Mouse (Mus musculus) brain, adult 2 months (tissue): ENCODE measurements at regions not wholly inside any gene's neighbourhood (a gene's known extent, or its start where the extent isn't known, plus 50 kb on each side); places are given as distances from the start of the nearest gene placed in this dataset.
"Not testable (repeated sequence)": the region's sequence is repeated elsewhere in the genome, so short reads cannot be mapped to it uniquely, and the experiment has no call there.

ENCODE experiments used
- DNase-seq: peaks from one replicate; pipeline ENCODE4 v3.0.0; 2011; ENCODE audit warnings: low read depth, low spot score

DNA sequence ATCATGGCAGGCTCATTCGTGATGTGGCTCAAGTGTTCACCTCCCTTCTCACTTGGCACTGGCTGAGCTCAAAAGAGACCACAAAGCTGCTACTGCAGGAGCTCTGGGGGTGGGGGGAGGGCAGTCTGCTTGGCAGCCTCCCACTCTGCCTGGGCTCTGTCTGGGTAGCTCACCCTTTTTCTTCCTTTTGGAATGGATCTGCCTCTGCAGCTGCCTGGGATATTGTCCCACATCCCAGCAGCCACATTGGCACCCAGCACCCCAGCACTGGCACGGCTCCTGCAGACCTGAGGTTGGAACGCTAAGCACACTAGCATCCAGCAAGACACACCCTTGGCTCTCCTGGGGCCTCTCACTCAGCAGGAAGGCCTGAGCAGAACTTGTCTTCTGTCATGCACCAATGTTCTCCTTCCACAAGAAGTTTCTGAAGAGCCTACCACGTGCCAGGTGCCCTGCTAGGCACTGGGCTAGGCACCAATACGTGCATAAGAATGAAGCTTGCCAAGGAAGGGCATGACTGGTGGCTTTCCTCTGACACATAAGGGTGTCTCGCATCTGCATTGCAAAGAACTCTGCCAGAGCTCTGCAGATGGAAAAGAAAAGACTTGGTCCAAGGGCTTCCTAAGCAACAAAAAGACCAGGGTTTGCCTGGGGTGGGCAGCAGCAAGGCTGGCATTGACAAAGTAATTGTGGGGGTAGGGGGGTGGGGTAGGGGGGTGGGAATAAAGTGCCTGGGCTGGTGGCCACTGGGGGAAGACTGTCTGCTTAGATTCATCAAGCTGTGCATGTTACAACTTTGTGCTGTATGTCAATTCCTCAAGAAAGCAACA is 112.1 kb upstream of the Sipa1l1 start:
- DNase-seq: not testable (repeated sequence)

GRCm38 (mm10) chr12:82064986-82065385 is 104.1 kb upstream of the Sipa1l1 start:
- no peak for DNase-seq

DNA sequence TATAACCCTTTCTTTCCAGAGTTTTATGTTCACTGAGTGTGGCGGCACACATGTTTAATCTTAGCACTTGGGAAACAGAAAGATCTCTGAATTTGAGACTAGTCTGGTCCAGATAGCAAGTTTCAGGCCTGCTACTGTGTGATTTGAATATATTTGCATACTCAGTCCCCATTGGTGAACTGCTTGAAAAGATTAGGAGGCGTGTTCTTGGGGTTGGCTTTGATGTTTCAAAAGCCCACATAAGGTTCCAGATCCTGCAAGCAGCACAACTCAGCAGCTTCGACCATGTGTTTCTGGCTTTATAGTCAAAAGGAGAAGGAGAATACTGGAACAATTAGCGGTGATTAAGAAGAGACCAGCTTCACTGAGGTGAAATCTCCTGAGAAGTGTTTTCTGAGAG is 102.3 kb upstream of the Sipa1l1 start:
- DNase-seq: peak; percentile 55

DNA sequence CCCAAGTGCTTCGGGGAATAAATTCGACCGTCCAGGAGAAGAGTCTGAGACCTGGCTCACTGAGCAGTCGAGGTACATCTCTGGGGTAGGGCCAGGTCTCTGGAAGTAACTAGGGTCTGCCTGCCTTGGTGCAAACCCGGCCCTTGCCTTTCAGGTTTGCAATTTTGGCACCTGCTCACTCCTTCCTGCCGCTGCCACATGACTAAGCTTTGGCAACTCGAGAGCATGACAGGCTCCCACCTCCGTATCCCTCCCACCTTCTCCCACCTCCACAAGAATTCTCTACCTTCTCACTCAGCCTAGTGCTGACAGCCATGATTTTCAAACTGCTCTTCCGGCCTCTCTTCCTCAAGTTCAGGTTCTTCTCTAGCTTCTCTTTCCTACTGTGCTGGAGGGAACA is 99.5 kb upstream of the Sipa1l1 start:
- DNase-seq: peak; percentile 83

GRCm38 (mm10) chr12:82072810-82073465 is 96.2 kb upstream of the Sipa1l1 start:
- DNase-seq: peak; percentile 97

- peak; percentile 89 for DNase-seq
Observed at GRCm38 (mm10) chr12:82075479-82076221, 93.5 kb upstream of the Sipa1l1 start.

GRCm38 (mm10) chr12:82076766-82077165 is 92.4 kb upstream of the Sipa1l1 start:
- DNase-seq: no peak

- peak; percentile 82 for DNase-seq
Observed at GRCm38 (mm10) chr12:82077945-82078344, 91.2 kb upstream of the Sipa1l1 start.

- DNase-seq: no peak
Observed at GRCm38 (mm10) chr12:82078740-82079139, 90.4 kb upstream of the Sipa1l1 start.

DNA sequence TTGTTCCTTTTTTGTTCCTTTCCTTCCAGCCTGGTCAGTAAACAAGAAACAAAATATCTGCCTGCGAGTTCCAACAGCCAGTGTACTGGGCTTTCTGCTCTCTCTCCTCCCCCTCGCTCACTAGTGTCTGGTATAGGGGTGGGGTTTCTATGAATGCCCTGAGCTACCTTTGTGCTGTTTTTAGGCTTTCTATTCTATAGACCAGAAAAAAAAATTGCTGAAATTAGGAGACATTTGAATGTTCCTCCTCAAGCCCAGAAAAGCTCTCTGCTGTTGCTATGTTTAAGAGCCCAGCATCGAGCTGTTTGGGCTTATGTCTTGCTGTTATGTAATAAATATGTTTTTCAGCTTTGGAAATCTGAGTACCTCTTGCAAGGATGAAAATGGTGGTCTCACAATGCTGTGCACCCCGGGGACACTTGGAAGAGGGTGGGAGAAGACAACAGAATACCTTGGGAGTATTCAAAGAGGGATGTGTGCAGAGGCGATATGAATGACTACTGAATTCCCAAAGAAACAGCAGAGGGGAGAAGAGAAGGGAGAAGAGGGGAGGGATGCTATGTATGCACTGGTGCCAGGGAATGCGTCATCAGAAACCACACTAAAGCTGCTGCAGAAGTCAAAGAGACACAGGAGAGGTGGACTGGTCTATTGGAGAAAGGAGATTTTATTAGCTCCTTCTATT is 88.8 kb upstream of the Sipa1l1 start:
- peak; percentile 84 for DNase-seq

DNA sequence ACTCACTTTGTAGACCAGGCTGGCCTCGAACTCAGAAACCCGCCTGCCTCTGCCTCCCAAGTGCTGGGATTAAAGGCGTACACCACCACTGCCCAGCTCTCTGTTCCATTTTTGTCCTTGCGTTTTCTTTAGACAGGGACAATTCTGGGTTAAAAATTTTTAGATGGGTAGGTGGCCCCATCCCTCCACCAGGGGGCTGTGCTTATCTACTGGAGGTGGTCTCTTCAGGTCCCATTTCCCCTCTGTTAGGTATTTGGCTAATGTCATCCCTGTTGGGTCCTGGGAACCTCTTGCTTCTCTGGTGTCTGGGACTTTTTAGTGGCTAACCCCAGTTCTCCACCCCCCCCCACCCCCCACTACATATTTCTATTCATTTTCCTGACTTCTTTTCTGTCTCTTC is 86.5 kb upstream of the Sipa1l1 start:
- DNase-seq: not testable (repeated sequence)

DNA sequence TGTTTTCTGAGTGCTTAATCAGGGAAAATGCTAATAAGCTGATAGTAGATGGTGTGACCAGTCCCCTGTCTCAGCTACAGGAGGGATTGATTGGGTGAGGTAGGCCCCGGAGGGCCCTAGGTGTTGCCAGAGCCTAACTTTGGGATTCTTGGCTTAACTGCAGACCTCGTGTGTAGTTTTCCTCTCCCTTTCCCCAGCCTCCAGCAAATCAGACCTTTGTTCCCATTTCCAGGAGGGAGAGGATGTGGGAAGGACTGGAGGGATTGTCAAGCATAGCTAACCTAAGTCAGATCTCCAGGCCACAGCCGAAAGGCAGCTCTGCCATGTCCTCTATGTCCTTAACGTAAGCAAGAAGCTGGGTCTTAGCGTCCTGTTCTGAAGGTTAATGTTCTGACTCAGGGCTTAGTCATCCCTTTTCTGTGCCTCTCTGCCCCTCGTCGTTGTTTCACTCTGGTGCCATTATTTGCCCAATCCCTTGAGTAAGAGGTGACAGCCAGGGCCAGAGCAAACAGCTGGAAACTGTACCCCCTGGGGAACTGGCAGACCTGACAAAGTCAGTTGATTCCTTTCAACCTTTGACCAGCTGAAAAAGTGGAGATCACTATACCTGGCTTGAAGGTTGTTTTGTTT is 83.2 kb upstream of the Sipa1l1 start:
- peak; percentile 55 for DNase-seq

DNA sequence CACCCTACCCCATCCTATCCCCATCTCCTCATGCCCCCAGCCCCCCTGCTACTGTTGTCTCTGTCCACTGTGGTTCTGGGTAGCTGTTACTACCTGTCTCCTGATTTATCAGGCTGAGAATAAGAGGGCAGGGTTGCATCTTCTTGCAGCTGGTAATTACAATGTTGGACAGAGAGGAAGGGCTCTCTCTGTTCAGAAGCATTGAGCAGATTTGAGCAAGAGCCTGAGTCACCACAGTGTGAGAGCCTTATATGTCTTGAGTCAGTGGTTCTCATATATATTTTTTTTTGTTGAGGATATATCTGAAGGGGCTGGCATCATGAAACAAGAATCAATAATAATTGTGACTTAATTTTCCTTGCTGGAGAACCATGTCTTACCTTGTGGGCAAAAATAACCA is 82.7 kb upstream of the Sipa1l1 start:
- DNase-seq: peak; percentile 38

DNA sequence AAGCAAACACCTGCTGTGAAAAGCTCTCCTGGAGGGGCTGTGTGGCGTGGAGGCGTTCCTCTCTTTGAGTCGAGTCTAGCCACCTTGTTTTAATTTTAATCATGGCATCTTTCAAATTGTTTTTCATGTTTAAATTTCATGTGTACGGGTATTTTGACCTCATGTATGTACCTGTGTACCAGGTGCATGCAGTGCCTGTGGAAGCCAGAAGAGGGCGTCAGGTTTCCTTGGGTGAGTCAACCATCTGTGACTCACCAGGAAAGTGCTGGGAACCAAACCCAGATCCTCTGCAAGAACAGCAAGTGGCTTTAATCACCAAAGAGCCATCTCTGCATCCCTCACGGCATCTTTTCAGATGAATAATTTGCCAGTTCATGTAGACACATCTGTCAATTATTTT is 79.8 kb upstream of the Sipa1l1 start:
- no peak for DNase-seq

- no peak for DNase-seq
Observed at GRCm38 (mm10) chr12:82093317-82093716, 75.8 kb upstream of the Sipa1l1 start.

GRCm38 (mm10) chr12:82095396-82095795 is 73.7 kb upstream of the Sipa1l1 start:
- no peak for DNase-seq

DNA sequence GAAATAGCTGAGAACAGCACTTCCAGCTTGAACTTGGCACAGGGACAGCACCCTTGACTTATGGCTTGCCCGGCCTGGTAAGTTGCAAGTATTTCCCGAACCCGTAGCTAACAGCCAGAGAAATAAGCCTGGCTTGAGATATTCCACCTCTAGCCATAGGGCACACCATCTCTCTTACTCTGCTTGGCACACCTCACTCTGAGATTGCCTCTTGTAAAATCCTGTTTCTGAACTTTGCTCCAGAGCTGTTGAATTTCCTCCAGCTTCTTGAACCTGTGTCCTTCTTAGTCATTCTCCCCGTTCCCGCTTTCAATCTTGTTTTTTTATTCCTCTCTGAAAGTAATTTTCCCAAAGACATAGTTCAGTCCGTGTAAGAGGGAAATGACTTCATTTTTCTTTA is 72.0 kb upstream of the Sipa1l1 start:
- no peak for DNase-seq

DNA sequence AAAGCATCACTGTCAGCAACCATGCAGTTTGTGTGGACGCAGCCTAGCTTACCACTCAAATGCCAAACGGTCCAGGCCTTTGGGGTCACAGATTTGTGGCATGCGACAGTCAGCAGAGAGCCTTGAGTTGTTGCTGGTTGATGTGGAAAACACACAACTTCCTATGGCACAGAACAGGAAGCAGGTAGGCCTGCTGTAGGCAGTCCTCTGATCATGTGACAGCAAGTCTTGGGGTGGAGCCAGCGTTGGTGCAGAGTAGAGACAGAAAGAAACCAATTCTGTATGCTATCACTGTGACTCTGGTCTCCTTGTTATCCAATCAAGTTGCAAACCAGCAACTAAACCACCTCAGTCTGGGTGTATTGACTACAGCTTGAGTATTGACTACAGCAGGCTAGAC is 71.5 kb upstream of the Sipa1l1 start:
- no peak for DNase-seq

GRCm38 (mm10) chr12:82104211-82104610 is 64.9 kb upstream of the Sipa1l1 start:
- DNase-seq: peak; percentile 98

DNA sequence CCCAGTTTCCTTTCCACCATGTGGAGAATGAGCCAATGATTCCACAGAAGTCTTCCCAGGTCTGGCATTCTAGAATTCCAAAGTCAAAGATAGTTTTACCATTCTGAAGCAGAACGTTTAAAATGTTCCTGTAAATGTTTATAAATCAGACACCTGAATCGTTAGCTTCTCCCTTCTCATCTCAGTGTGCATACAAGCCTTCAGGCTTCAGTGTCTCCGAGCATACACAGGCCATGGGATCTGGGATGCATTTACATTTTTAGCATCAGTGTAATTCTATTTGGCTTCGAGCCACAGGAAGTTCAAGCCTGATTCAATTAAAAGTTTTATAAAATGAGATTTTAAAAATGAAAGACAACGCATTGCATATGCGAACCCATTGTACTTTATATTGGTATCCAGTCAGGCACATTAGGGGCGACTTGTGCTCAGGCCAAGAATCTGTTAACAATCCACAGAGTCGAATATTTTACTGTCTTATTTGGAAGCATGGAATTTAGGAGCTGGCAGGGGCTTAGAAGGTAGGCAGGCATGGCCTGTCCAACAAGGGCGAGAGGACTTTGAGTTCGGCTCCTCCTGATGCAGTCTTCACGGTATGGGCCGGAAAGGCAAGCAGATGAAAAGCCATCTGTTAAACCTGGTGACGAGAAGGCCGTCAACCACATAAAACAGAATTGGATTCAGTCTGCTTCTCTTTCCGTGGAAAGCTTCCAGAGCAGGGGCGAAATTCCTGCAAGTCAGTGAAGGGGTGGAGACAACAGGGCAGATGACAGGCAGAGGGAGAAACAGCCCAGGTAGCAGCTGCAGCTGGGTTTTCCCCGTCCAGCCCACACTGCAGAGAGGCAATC is 63.7 kb upstream of the Sipa1l1 start:
- DNase-seq: peak; percentile 92
